ENCODE assay signal across 14 mouse cellular contexts in the genomic region with DNA sequence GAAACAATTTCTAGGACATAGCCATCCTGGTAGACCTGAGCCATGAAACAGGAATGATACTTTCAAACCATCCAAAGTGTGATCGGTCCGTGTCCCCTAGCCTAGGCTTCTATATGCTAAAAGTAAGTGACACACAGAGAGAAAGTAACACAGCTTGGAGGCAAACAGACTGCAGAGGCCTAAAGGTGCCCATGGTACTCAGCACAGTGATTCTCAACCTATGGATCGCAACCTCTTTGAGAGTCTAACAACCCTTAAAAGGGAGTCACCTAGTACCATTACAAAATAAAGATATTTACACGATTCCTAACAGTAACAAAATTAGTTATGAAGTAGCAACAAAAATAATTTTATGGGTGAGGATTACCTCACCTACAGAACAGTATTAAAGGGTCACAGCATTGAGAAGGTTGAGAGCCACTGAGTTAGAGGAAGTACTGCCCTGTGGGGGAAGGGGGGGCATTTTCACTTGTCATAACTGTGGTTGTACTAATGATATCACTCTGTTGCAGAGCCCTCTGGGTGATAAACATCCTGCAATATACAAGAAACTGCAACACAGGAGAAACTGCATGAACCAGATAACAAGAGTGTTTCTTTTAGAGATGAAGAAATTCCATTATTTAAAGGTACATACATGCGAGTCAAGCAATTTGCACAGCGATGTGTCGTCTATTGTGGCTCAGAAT.
DNase-seq lines count a peak whose midpoint lies in the region; ATAC-seq and TF ChIP-seq lines count a peak whose summit lies in the region.
"Had no signal": no experiment of that assay in that cellular context is flagged by ENCODE, and none has a peak within 500 bp of the region (broad histone marks: within the 10 kb centered on the region; RNA-seq: fewer than 3 reads in every experiment).

No protein-coding gene starts in this region.

- 88% methylated on average over 7 of the region's 7 CpGs for WGBS in stomach, embryonic 15.5 days
- 85% methylated on average over 7 of the region's 7 CpGs for WGBS in stomach, postnatal 0 days

- H3K4me2 ChIP-seq in stomach, embryonic 15.5 days, result no peak overlapping the region
- H3K4me2 ChIP-seq in stomach, postnatal 0 days (replicated peaks; ENCODE audit: low read depth), result no peak overlapping the region
- H3K4me2 ChIP-seq: hindbrain, embryonic 15.5 days; limb, embryonic 15.5 days had no signal

- H3K9ac ChIP-seq in stomach, embryonic 15.5 days, result no peak overlapping the region
- no peak overlapping the region for H3K9ac ChIP-seq in stomach, postnatal 0 days (ENCODE audit: low read length)
- H3K9ac ChIP-seq: hindbrain, embryonic 15.5 days; limb, embryonic 15.5 days had no signal

- no peak for TF ChIP-seq CTCF in stomach, postnatal 0 days (IDR thresholded peaks at IDR 0.05; ENCODE audit: low read depth)
- TF ChIP-seq CTCF in layer of hippocampus, adult 2 months (conservative IDR thresholded peaks at IDR 0.05), result no peak

- H3K9me3 ChIP-seq in stomach, embryonic 15.5 days, result no peaks in the 10 kb centered on the region
- no peaks in the 10 kb centered on the region for H3K9me3 ChIP-seq in stomach, postnatal 0 days (ENCODE audit: control insufficient read depth, low read length)
- H3K9me3 ChIP-seq: hindbrain, embryonic 15.5 days; limb, embryonic 15.5 days; midbrain, embryonic 10.5 days had no signal

- H3K36me3 ChIP-seq in stomach, embryonic 15.5 days, result no peaks in the 10 kb centered on the region
- H3K36me3 ChIP-seq in stomach, postnatal 0 days (ENCODE audit: control insufficient read depth, insufficient read depth, low read length), result no peaks in the 10 kb centered on the region
- H3K36me3 ChIP-seq: hindbrain, embryonic 15.5 days; limb, embryonic 15.5 days; midbrain, embryonic 10.5 days had no signal

- DNase-seq in stomach, postnatal 0 days (ENCODE audit: low spot score), result no peak
- peak; percentile 78 for DNase-seq in liver
- no peak for DNase-seq in right cerebral cortex, adult 18-20 months
- DNase-seq in layer of hippocampus, adult 2 months (ENCODE audit: low spot score in 2 of 2), result no peak
- DNase-seq in adrenal gland, postnatal 10 days, result no peak
- DNase-seq in frontal cortex, adult 2 months (ENCODE audit: extremely low spot score in 1 of 2, low spot score in 1 of 2), result no peak
- DNase-seq: cerebellum, adult 8-10 months; heart, adult 11 months; kidney, adult 2 months had no signal

- no peak overlapping the region for H3K4me3 ChIP-seq in stomach, embryonic 15.5 days (replicated peaks)
- no peak overlapping the region for H3K4me3 ChIP-seq in stomach, postnatal 0 days (ENCODE audit: low read depth, low read length)
- H3K4me3 ChIP-seq in layer of hippocampus, adult 2 months, result no peak overlapping the region
- H3K4me3 ChIP-seq: hindbrain, embryonic 15.5 days; limb, embryonic 15.5 days; midbrain, embryonic 10.5 days had no signal

- peak; percentile 72 for ATAC-seq in stomach, embryonic 15.5 days (ENCODE audit: insufficient read depth, low FRiP score, low read depth)
- ATAC-seq in stomach, postnatal 0 days (ENCODE audit: low FRiP score, low TSS enrichment), result no peak
- peak; percentile 96 for ATAC-seq in megakaryocyte progenitor cell, adult 5-6 weeks (replicated peaks; ENCODE audit: poor library complexity)

- no peak overlapping the region for H3K27ac ChIP-seq in stomach, embryonic 15.5 days
- no peak overlapping the region for H3K27ac ChIP-seq in stomach, postnatal 0 days (replicated peaks)
- no peak overlapping the region for H3K27ac ChIP-seq in layer of hippocampus, adult 2 months
- H3K27ac ChIP-seq: hindbrain, embryonic 15.5 days; limb, embryonic 15.5 days; midbrain, embryonic 10.5 days had no signal

- H3K27me3 ChIP-seq in stomach, embryonic 15.5 days (replicated peaks), result no peaks in the 10 kb centered on the region
- H3K27me3 ChIP-seq in stomach, postnatal 0 days (ENCODE audit: control insufficient read depth, insufficient read depth, low read length), result no peaks in the 10 kb centered on the region
- H3K27me3 ChIP-seq: hindbrain, embryonic 15.5 days; limb, embryonic 15.5 days had no signal

- no peak for TF ChIP-seq EP300 in stomach, postnatal 0 days (optimal IDR thresholded peaks at IDR 0.05)

- no peaks in the 10 kb centered on the region for H3K4me1 ChIP-seq in stomach, embryonic 15.5 days
- no peaks in the 10 kb centered on the region for H3K4me1 ChIP-seq in stomach, postnatal 0 days (replicated peaks; ENCODE audit: control insufficient read depth, insufficient read depth)
- H3K4me1 ChIP-seq: hindbrain, embryonic 15.5 days; limb, embryonic 15.5 days had no signal
